Mouse (Mus musculus): ENCODE data around the gene Stx1a.

DNA sequence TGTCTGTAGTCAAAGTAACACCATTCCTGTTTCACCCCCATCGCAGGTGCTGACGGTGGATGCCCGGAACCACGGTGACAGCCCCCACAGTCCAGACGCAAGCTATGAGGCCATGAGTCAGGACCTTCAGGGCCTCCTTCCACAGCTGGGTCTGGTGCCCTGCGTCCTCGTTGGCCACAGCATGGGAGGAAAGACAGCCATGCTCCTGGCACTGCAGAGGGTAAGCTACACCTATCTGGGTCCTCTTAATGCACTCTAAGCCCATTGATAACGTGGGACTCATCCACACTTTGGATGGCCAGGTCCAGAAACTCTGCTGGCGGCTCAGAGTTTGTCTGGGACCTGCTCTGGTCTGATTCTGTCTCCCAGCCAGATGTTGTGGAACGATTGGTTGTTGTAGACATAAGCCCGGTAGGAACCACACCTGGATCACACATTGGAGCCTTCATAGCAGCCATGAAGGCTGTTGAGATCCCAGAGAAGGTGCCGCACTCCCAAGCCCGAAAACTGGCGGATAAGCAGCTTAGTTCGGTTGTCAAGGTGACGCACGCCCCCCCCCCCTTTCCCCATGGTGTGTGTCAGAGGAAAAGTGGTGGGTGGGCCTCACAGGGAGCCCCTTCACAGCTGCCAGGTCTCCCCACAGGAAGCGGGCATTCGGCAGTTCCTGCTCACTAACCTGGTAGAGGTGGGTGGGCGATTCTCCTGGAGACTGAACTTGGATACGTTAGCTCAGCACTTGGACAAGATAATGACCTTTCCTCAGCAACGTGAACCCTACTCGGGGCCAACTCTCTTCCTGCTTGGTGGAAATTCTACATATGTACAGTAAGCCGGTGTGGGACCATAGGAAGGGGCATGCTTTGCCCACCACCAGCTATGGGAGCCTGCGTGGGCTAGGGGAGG is 12.2 kb upstream of the Stx1a start:
- no peak for TF ChIP-seq CTCF (IDR thresholded peaks at IDR 0.05)
- TF ChIP-seq EP300 (IDR thresholded peaks at IDR 0.05) = no peak
